Mouse (Mus musculus): Measurements from ENCODE around the gene Orm3.

Gene Orm3

GRCm38 (mm10) chr4:63370897-63371296, 14.9 kb downstream of the Orm3 start:
- no peak for DNase-seq (ENCODE audit: low spot score)

GRCm38 (mm10) chr4:63371890-63372289, 15.9 kb downstream of the Orm3 start:
- peak; percentile 9 for DNase-seq (ENCODE audit: low spot score)

- no peak for DNase-seq (ENCODE audit: low spot score)
Observed at GRCm38 (mm10) chr4:63373404-63373803, 17.4 kb downstream of the Orm3 start.

- DNase-seq (ENCODE audit: low spot score), result no peak
Observed at GRCm38 (mm10) chr4:63374331-63374730, 18.4 kb downstream of the Orm3 start.

- no peak for DNase-seq (ENCODE audit: low spot score)
Observed at GRCm38 (mm10) chr4:63375367-63375766, 19.4 kb downstream of the Orm3 start.

- no peak for DNase-seq (ENCODE audit: low spot score)
Observed at GRCm38 (mm10) chr4:63377483-63377882, 21.5 kb downstream of the Orm3 start.

- no peak for DNase-seq (ENCODE audit: low spot score)
Observed at GRCm38 (mm10) chr4:63382676-63383369, 26.9 kb downstream of the Orm3 start.

- DNase-seq (ENCODE audit: low spot score), result no peak
Observed at GRCm38 (mm10) chr4:63383474-63383873, 27.5 kb downstream of the Orm3 start.

- no peak for DNase-seq (ENCODE audit: low spot score)
Observed at GRCm38 (mm10) chr4:63384262-63384661, 28.3 kb downstream of the Orm3 start.

- DNase-seq (ENCODE audit: low spot score), result no peak
Observed at GRCm38 (mm10) chr4:63385253-63385652, 29.3 kb downstream of the Orm3 start.

- no peak for DNase-seq (ENCODE audit: low spot score)
Observed at GRCm38 (mm10) chr4:63385784-63386183, 29.8 kb downstream of the Orm3 start.

- no peak for DNase-seq (ENCODE audit: low spot score)
Observed at GRCm38 (mm10) chr4:63388029-63388428, 32.1 kb downstream of the Orm3 start.

- no peak for DNase-seq (ENCODE audit: low spot score)
Observed at GRCm38 (mm10) chr4:63389121-63389886, 33.3 kb downstream of the Orm3 start.

GRCm38 (mm10) chr4:63389887-63390528, 34.0 kb downstream of the Orm3 start:
- DNase-seq (ENCODE audit: low spot score), result no peak

- DNase-seq (ENCODE audit: low spot score), result no peak
Observed at GRCm38 (mm10) chr4:63391322-63391721, 35.4 kb downstream of the Orm3 start.

- no peak for DNase-seq (ENCODE audit: low spot score)
Observed at GRCm38 (mm10) chr4:63397981-63398537, 42.1 kb downstream of the Orm3 start.

GRCm38 (mm10) chr4:63398854-63399609, 43.1 kb downstream of the Orm3 start:
- no peak for DNase-seq (ENCODE audit: low spot score)

- no peak for DNase-seq (ENCODE audit: low spot score)
Observed at GRCm38 (mm10) chr4:63399691-63400270, 43.8 kb downstream of the Orm3 start.

GRCm38 (mm10) chr4:63400541-63401306, 44.8 kb downstream of the Orm3 start:
- no peak for DNase-seq (ENCODE audit: low spot score)

- no peak for DNase-seq (ENCODE audit: low spot score)
Observed at GRCm38 (mm10) chr4:63401620-63402019, 45.7 kb downstream of the Orm3 start.

GRCm38 (mm10) chr4:63402056-63402455, 46.1 kb downstream of the Orm3 start:
- no peak for DNase-seq (ENCODE audit: low spot score)
